Mouse (Mus musculus): Measurements from ENCODE around the gene Gm37240. TPM values are rescaled to one million over a fixed set of nuclear protein-coding genes. Genes with fewer than 3 reads are reported as not detected.

Gene Gm37240
- polyA plus RNA-seq, 1 experiment, result 0.77 TPM

GRCm38 (mm10) chr3:85607753-85608152 is 279.6 kb downstream of the Gm37240 start:
- 95% methylated on average over 2 of the region's 2 CpGs for WGBS

GRCm38 (mm10) chr3:85606912-85607311 is 280.4 kb downstream of the Gm37240 start:
- TF ChIP-seq CTCF (IDR thresholded peaks at IDR 0.05; ENCODE audit: borderline replicate concordance, insufficient read depth, low read depth, low read length) (no peak), POLR2A (IDR thresholded peaks at IDR 0.05; ENCODE audit: borderline replicate concordance, insufficient read depth, low read length) (no peak)
- Histone ChIP-seq H3K27ac (ENCODE audit: insufficient read depth, low read length) (no peak overlapping the region), H3K27me3 (ENCODE audit: control insufficient read depth, insufficient read depth, low read length) (no peaks in the 10 kb centered on the region), H3K4me3 (replicated peaks; ENCODE audit: insufficient read depth, low read depth, low read length) (no peak overlapping the region), H3K4me1 (ENCODE audit: control insufficient read depth, insufficient read depth, low read length) (peaks cover 3% of the 10 kb centered on the region)
- WGBS, result 95% methylated on average over 3 of the region's 3 CpGs
- DNase-seq, result no peak

More at GRCm38 (mm10) chr3:85607753-85608152, 279.6 kb downstream of the Gm37240 start:
- no peak overlapping the region for H3K4me3 ChIP-seq (replicated peaks; ENCODE audit: insufficient read depth, low read depth, low read length)
- no peaks in the 10 kb centered on the region for H3K27me3 ChIP-seq (ENCODE audit: control insufficient read depth, insufficient read depth, low read length)
- DNase-seq, result no peak
- no peak overlapping the region for H3K27ac ChIP-seq (ENCODE audit: insufficient read depth, low read length)
- no peaks in the 10 kb centered on the region for H3K4me1 ChIP-seq (ENCODE audit: control insufficient read depth, insufficient read depth, low read length)
- no peak for TF ChIP-seq CTCF (IDR thresholded peaks at IDR 0.05; ENCODE audit: borderline replicate concordance, insufficient read depth, low read depth, low read length)
- no peak for TF ChIP-seq POLR2A (IDR thresholded peaks at IDR 0.05; ENCODE audit: borderline replicate concordance, insufficient read depth, low read length)

- H3K27me3 ChIP-seq (ENCODE audit: control insufficient read depth, insufficient read depth, low read length), result no peaks in the 10 kb centered on the region
- H3K27ac ChIP-seq (ENCODE audit: insufficient read depth, low read length), result no peak overlapping the region
- no peak for DNase-seq
- 90% methylated on average over 1 of the region's 1 CpGs for WGBS
- peaks cover 17% of the 10 kb centered on the region for H3K4me1 ChIP-seq (ENCODE audit: control insufficient read depth, insufficient read depth, low read length)
- no peak overlapping the region for H3K4me3 ChIP-seq (replicated peaks; ENCODE audit: insufficient read depth, low read depth, low read length)
- TF ChIP-seq CTCF (IDR thresholded peaks at IDR 0.05; ENCODE audit: borderline replicate concordance, insufficient read depth, low read depth, low read length) (no peak), POLR2A (IDR thresholded peaks at IDR 0.05; ENCODE audit: borderline replicate concordance, insufficient read depth, low read length) (no peak)
These were observed 283.5 kb downstream of the Gm37240 start for GRCm38 (mm10) chr3:85603811-85604210.

- peak; percentile 51 to 65 for DNase-seq
- TF ChIP-seq CTCF (IDR thresholded peaks at IDR 0.05; ENCODE audit: borderline replicate concordance, insufficient read depth, low read depth, low read length), result no peak
- no peak for TF ChIP-seq POLR2A (IDR thresholded peaks at IDR 0.05; ENCODE audit: borderline replicate concordance, insufficient read depth, low read length)
- Histone ChIP-seq H3K27me3 (ENCODE audit: control insufficient read depth, insufficient read depth, low read length) (no peaks in the 10 kb centered on the region), H3K4me1 (ENCODE audit: control insufficient read depth, insufficient read depth, low read length) (peaks cover 17% of the 10 kb centered on the region), H3K27ac (ENCODE audit: insufficient read depth, low read length) (no peak overlapping the region), H3K4me3 (replicated peaks; ENCODE audit: insufficient read depth, low read depth, low read length) (no peak overlapping the region)
- 38% methylated on average over 3 of the region's 3 CpGs for WGBS
These were observed 285.4 kb downstream of the Gm37240 start for GRCm38 (mm10) chr3:85601841-85602305.

GRCm38 (mm10) chr3:85599526-85599925 is 287.8 kb downstream of the Gm37240 start:
- Histone ChIP-seq H3K4me3 (replicated peaks; ENCODE audit: insufficient read depth, low read depth, low read length) (no peak overlapping the region), H3K27me3 (ENCODE audit: control insufficient read depth, insufficient read depth, low read length) (no peaks in the 10 kb centered on the region), H3K4me1 (ENCODE audit: control insufficient read depth, insufficient read depth, low read length) (peaks cover 17% of the 10 kb centered on the region), H3K27ac (ENCODE audit: insufficient read depth, low read length) (peak overlapping the region; percentile 87; the same call in 1 of the 2 replicates)
- TF ChIP-seq POLR2A (IDR thresholded peaks at IDR 0.05; ENCODE audit: borderline replicate concordance, insufficient read depth, low read length) (no peak), CTCF (IDR thresholded peaks at IDR 0.05; ENCODE audit: borderline replicate concordance, insufficient read depth, low read depth, low read length) (no peak)
- 17% methylated on average over 3 of the region's 3 CpGs for WGBS
- peak in 1 of 2 experiments; percentile 64 for DNase-seq

GRCm38 (mm10) chr3:85594452-85594851 is 292.9 kb downstream of the Gm37240 start:
- DNase-seq, result peak in 1 of 2 experiments; percentile 49
- Histone ChIP-seq H3K27me3 (ENCODE audit: control insufficient read depth, insufficient read depth, low read length) (no peaks in the 10 kb centered on the region), H3K27ac (ENCODE audit: insufficient read depth, low read length) (no peak overlapping the region), H3K4me3 (replicated peaks; ENCODE audit: insufficient read depth, low read depth, low read length) (no peak overlapping the region), H3K4me1 (ENCODE audit: control insufficient read depth, insufficient read depth, low read length) (peaks cover 15% of the 10 kb centered on the region; the same call in 1 of the 2 replicates)
- WGBS, result 61% methylated on average over 3 of the region's 3 CpGs
- TF ChIP-seq POLR2A (IDR thresholded peaks at IDR 0.05; ENCODE audit: borderline replicate concordance, insufficient read depth, low read length) (no peak), CTCF (IDR thresholded peaks at IDR 0.05; ENCODE audit: borderline replicate concordance, insufficient read depth, low read depth, low read length) (no peak)

- DNase-seq, result no peak
- Histone ChIP-seq H3K27ac (ENCODE audit: insufficient read depth, low read length) (no peak overlapping the region), H3K27me3 (ENCODE audit: control insufficient read depth, insufficient read depth, low read length) (no peaks in the 10 kb centered on the region), H3K4me1 (ENCODE audit: control insufficient read depth, insufficient read depth, low read length) (peaks cover 10% of the 10 kb centered on the region; the same call in 1 of the 2 replicates), H3K4me3 (replicated peaks; ENCODE audit: insufficient read depth, low read depth, low read length) (no peak overlapping the region)
- 93% methylated on average over 5 of the region's 5 CpGs for WGBS
- TF ChIP-seq CTCF (IDR thresholded peaks at IDR 0.05; ENCODE audit: borderline replicate concordance, insufficient read depth, low read depth, low read length), result no peak
- TF ChIP-seq POLR2A (IDR thresholded peaks at IDR 0.05; ENCODE audit: borderline replicate concordance, insufficient read depth, low read length), result no peak
These were observed 294.6 kb downstream of the Gm37240 start for GRCm38 (mm10) chr3:85592640-85593252.

- H3K4me1 ChIP-seq (ENCODE audit: control insufficient read depth, insufficient read depth, low read length), result peaks cover 10% of the 10 kb centered on the region; the same call in 1 of the 2 replicates
- DNase-seq, result no peak
- no peak overlapping the region for H3K27ac ChIP-seq (ENCODE audit: insufficient read depth, low read length)
- TF ChIP-seq CTCF (IDR thresholded peaks at IDR 0.05; ENCODE audit: borderline replicate concordance, insufficient read depth, low read depth, low read length) (no peak), POLR2A (IDR thresholded peaks at IDR 0.05; ENCODE audit: borderline replicate concordance, insufficient read depth, low read length) (no peak)
- H3K4me3 ChIP-seq (replicated peaks; ENCODE audit: insufficient read depth, low read depth, low read length), result no peak overlapping the region
- H3K27me3 ChIP-seq (ENCODE audit: control insufficient read depth, insufficient read depth, low read length), result no peaks in the 10 kb centered on the region
- WGBS, result 67% methylated on average over 4 of the region's 4 CpGs
These were observed 295.3 kb downstream of the Gm37240 start for GRCm38 (mm10) chr3:85592067-85592466.
